Mouse (Mus musculus) layer of hippocampus, adult 9-11 months (tissue): ENCODE data around the gene Zic2.
"Not testable (repeated sequence)": the region's sequence is repeated elsewhere in the genome, so short reads cannot be mapped to it uniquely, and the experiment has no call there.

Experiments used
- DNase-seq: peaks from one replicate; pipeline ENCODE4 v3.0.0; 2022

Gene Zic2

DNA sequence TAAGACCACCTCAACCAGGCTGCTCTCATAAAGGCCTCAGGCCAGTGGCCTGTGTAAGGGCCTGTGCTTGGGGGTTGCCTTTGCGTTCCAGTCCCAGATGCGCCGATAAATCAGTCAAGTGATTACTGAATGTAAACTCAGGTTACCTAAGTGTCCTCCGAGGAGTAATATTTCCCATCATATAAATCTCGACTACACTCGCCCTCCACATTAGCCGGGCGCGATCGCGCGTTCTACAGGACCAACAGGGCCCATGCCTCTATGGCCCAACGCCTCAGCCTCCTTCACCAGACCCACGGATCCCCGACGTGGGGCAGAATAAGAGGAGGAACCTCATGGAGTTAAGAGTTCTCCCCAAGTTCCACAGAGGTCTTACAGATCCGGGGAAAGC is 12.6 kb upstream of the Zic2 start:
- DNase-seq, result no peak

DNA sequence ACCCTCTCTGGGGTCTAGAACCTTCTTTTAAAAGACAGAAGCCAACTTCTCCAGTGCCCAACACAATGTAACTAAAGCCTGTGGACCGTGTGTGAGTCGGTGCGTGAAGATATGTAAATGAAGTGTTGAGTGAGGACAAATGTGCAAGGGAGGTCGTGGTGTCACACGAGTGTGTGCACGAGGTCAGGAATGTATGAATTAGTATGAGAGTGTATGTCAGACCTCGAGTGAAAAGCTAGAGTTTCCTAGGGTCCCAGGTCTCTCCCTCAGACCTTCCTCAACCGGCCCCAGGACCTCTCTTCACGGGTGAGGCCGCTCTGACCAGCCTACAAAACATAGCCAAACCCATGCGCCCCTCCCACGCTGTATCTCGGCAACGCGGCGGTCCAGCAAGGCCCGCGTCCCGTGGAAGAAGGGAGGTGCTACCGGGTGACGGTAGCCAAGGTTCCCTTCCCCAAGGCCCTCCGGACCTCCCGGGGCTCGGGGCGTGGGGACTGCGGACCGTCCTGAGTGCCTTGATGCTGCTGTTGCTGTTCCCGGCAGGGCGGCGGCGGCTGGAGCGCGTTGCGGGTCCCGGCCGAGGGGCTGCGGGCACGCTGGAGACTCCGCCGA is 12.0 kb upstream of the Zic2 start:
- no peak for DNase-seq

DNA sequence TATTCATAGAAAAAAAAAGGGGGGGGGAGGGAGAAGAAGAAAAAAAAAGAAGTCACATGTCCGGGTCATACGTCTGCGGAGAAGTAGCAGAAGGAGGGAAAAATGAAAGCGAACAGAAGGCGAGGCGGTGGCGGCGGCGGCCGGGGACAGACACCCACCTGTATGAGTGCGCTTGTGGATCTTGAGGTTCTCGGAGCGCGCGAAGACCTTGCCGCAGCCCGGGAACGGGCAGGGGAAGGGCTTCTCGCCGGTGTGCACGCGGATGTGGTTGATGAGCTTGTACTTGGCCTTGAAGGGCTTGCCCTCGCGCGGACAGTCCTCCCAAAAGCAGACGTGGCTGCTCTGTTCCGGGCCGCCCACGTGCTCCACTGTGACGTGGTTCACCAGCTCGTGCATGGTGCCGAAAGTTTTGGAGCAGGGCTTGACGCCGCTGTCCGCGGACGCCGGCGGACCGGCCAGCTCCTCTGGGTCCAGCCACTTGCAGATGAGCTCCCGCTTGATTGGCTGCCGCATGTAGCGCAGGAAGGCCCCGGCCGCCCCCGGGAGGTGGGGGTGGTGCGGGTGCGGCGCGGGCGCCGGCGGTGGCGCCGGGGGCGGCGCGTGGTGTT is 11.4 kb upstream of the Zic2 start:
- DNase-seq, result not testable (repeated sequence)

DNA sequence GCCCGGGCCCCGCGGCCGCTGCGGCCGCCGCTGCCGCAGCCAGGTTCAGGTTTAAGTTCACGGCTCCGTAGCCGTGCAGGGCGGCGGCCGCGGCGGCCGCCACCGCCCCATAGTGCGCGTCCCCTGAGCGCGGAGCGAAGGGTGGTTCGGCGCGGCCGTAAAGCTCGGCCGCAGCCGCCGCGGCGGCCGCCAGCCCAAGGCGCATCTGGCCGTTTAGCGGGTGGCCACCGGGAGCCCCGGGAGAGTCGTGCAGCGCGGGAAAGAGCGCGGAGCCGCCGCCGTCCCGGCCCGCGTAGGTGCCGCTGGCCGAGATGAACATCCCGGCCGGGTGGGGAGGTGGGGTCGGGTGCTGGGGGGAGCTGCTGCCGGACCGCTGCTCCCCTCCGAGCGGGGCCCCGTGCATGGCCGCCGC is 10.9 kb upstream of the Zic2 start:
- no peak for DNase-seq

GRCm38 (mm10) chr14:122464763-122465741 is 10.2 kb upstream of the Zic2 start, which contains the start of gene Zic5:
Zic5 (minus strand) TSS chr14:122465677.
- no peak for DNase-seq

GRCm38 (mm10) chr14:122465931-122466490 is 9.2 kb upstream of the Zic2 start:
- no peak for DNase-seq

DNA sequence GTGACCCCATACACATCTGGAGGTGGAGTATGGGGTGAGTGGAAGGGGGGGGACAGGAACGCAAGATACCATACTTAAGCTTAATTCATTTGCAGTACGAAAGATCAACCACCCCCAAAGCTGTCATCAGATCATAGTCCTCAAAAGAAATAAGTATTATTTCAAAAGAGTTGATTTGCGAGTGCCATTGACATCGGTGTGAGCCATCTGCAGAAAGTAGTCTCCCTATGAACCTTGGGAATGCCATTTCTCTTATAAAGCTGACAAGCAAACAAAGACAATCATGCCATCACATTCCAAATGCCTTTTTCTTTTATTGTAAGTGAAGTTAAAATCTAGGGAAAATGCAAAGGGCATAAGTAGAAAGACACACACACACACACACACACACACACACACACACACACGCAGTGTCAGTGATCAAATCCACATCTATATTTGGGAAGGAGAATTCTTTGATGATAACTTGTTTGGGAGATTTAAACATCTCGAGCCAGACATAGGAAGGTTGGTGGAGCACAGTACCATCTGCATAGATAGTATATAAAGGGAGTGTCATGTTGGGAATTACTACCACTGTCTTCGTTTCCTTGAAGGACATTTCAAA is 8.4 kb upstream of the Zic2 start:
- no peak for DNase-seq

- no peak for DNase-seq
These were observed 7.1 kb upstream of the Zic2 start for GRCm38 (mm10) chr14:122467926-122468841.

DNA sequence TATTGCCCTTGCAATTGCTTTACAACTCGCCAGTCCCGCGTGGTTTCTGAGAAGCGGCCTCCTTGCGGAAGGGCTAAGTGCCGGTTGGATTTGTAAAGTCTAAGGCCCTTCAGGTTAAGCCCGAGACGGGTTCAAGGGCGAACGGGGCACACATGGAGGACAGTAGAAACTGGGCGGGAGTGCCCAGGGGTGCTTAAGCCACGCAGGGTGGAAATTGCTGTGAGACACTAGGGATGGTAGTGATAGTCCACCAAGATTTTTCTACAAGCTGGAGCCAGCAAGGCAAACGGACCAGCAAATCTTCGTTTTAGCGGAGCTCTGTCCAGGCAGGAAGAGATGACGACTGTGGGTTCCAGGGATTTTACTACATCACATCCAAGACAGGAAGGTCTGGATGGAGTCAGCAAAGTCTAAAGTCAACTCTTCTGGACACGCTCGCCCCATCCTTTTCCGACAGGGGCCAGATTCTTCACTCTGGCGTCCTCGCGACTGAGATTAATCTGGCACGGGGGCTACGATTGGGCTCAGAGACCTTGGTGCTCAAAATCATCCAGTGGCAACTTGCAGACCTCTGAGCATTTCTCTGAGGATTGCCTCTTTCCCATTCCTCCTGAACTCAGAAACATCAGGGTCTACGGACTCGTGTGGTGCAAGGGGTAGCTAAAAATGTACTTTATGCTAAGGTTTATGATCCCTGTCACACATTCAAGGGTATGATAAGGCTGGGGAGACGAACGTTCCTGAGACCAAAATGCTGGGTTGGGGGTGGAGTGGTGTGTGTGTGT is 6.1 kb upstream of the Zic2 start:
- no peak for DNase-seq

DNA sequence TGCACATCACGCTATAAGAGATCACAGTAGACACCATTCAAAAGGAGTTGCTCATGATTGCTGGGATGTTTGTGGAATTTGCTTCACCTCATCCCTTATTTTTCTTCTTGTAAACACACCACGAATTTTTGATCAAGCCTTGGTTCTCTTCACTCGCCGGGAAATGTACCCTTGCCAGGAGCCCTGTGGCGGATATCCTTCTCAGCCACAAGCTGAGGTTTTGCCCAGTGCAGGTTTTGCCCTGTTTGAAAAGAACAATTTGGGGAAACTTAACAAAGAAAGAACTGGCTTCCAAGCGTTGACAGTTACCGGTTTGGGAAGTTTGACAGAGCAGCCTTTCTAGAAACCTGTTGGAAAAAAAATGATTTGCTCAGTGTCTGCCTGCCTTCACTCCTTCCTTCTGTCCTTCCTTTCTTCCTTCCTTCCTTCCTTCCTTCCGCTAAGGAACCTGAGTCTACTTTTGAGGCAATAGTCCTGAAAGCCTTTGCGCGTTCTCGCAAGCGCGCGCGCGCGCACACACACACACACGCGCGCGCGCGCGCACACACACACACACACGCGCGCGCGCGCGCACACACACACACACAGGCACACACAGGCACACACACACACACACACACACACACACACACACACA is 3.7 kb upstream of the Zic2 start:
- no peak for DNase-seq

GRCm38 (mm10) chr14:122472161-122472560 is 3.1 kb upstream of the Zic2 start:
- no peak for DNase-seq

- no peak for DNase-seq
These were observed 2.6 kb upstream of the Zic2 start for GRCm38 (mm10) chr14:122472647-122473046.

GRCm38 (mm10) chr14:122473211-122473751 is 2.0 kb upstream of the Zic2 start:
- no peak for DNase-seq

- no peak for DNase-seq
These were observed 969 bp upstream of the Zic2 start for GRCm38 (mm10) chr14:122474041-122474890.

- DNase-seq, result no peak
These were observed 364 bp downstream of the Zic2 start for GRCm38 (mm10) chr14:122475557-122476040.

- DNase-seq, result no peak
These were observed 996 bp downstream of the Zic2 start for GRCm38 (mm10) chr14:122476041-122476821.

GRCm38 (mm10) chr14:122476822-122477215 is 1.6 kb downstream of the Zic2 start:
- DNase-seq, result no peak

DNA sequence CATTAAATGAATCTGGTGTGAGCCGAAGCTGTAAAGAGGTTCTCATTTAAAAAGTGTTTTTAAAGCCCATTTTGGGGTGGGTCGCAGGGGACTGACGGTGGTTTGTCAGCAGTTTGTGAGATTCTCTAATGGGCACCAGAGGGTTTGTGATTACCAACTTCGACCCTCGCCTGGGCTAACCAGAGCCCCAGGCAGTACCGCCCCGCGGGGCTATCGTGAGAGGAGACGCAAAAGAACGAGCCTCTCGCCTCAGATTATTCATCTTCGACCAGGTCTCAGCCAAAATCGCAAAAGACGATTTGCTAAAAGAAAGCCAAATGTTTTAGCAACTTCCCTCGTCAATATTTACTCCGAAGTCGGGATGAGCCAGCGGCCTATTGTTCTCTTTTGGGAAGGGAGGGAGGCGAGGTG is 2.0 kb downstream of the Zic2 start:
- DNase-seq, result no peak
